Mouse (Mus musculus) urinary bladder, postnatal 36 days (tissue): Measurements from ENCODE around the gene Rasl10a.
A peak's percentile ranks its signal among the peaks of the same experiment; 100 is the strongest.

Experiments
- DNase-seq, 2 experiments: peaks; one replicate each; pipeline ENCODE4 v3.0.0; 2022; ENCODE audit warnings: low spot score in 2 of 2, mixed read lengths in 1 of 2

Rasl10a gene

DNA sequence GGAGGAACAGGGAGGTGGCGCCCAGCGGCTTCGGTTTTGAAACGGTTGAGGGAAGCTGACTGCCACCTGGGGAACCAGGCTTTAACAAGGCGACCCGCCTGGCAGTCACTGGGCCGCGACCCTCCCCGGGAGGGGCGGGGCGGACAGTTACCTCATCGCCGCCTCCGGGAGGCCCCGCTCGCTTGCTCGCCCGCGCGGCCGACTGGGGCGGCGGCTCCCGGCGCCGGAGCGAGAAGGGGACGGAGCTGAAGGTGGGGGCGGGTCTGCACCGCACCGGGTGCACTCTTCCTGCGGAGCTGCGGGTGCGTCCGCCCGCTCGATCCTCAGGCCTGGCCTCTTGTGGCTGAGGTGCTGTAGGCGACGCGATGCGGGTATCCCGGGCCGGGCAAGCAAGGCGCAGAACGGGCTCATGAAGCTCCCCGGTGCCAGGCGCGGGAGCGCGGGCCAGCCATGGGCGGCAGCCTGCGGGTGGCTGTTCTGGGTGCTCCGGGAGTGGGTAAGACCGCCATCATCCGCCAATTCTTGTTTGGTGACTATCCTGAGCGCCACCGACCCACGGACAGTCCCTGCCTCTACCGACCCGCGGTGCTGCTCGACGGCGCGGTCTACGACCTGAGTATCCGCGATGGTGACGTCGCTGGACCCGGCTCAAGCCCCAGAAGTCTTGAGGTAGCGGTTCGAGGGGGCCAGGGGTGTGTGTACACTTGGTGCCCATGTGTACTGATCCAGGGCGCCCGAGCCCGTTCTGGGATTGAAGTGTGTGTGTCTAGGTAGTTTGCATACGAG lies at the start of gene Rasl10a:
Gene Rasl10a (plus strand): TSS at position 273 of the 786 bp plus-strand sequence.
- DNase-seq: peak in 1 of 2 experiments; percentile 44

DNA sequence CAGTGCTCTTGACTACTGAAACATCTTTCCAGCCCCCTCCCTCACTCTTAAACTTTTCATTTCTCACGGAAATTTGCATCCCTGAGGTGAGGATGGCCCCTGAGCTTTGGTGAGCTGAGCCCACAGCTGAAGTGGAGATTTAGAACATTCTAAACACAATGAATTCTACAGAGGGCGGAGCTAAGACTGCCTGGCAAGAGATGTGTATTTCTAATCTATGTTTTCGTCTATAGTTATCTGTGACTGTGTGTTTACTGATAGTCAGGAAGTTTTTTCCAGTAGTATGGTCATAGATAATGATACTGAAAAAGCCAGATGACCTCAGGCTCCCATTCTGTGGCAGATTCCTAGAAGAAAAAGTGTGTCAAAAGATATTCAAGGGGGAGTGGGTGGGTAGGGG lies 49.1 kb upstream of the Rasl10a start:
- no peak for DNase-seq

DNA sequence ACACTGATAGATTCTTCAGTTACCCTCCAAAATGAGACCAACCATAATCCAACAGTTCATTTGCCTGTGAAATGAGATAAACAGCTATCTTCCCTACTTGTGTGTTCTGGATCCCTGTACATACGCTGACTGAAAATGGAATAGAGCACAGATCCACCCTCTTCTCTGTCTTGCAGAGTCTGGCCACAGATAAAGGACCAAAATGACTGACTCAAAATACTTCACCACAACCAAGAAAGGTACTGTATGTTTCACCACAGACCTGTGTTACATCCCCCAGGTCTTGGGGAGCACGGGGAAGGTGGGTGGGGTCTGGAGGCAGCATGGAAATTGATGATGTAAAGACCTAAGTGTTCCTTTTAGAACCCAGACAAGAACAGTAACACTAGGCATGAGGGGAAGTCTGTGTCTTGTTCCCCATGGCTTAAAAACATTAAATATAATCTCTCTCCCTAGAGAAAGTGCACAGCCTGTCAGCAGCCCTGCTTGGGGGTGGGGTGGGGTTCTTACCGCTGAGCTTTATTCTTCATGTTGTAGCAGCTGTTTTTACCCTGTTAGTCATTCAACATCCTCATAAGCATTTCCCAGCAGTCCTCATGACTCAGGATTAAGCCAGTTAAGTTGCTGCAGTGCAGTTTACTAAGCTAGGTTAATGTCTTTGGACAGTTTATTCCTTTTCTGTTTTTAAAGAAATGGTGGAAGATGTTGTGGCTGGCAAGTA lies 48.4 kb upstream of the Rasl10a start:
- DNase-seq: peak in 1 of 2 experiments; percentile 11

DNA sequence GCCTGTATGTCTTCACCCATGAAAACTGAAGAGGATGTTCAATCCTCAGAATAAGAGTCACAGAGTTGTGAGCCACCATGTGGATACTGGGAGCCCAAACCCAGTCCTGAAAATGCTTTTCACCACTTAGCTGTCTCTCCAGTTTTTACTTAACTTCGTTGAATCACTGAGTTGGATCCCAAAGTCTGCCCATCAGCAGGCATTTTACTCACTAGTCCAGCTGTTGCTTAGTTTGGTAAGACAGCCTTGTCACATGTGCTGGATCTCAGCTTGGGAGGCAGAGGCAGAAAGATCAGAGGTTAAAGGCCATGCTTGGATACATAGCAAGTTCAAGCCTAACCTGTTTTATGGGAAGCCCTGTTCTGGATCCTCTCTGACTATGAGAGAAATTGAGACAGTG lies 47.7 kb upstream of the Rasl10a start:
- DNase-seq: no peak

DNA sequence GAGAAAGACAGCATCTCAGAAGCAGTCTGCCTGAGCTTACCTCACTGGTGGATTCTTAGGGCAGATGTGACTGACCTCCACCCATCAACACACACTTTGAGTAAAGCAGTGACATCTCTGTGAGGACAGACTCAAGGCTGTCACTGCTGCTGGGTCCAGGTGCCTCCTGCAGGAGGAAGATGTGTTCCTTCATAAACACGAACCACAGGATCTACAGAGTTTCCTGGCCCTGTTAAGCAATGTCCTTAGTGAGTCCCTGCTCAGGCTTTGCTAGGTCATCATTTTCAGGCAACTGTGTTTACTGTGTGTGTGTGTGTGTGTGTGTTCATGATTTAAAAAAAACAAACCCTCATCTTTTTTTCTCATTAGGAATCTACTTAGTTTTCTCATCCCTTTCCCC lies 46.4 kb upstream of the Rasl10a start:
- DNase-seq: no peak

DNA sequence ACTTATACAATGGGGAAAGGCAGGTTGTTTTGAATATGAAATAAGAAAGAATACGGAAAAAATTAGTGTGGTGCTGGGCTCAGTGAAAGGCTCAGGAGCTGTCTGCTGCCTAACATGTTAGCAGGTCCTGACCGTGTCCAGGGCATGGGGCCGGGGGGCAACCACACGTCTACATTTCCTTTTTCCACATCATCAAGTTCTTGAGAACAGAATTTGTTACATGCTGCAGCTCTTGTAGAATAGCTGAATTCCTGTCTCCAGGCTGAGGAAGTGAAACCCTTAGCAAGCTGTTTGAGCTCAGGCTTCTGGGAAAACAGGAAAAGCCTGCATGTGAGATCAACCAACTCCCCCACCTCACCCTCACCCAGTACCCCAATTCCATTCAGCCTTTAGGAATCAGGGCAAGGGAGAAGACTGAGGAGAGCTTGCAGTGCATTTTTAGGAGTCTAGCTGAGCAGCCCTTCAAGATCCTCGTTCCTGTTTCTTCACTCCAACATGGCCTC lies 45.7 kb upstream of the Rasl10a start:
- DNase-seq: no peak

DNA sequence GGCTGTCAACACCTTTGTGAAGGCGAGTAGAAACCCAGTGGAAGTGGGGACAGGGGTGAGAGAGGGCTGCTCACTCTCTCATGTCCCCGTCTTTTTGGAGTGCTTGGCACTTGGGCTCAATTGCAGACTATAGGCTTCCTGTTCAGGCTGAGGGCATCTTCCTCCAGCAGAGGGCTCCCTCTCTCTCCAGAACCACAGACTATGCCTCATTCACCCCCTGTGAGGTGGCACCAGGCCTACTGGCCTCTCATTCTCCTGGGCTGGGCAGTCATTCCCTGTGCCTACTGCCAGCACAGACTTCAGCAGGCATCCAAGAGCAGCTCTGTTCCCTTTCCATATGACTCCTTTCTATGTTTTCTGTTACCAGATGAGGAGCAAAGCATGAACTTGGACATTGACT lies 42.2 kb upstream of the Rasl10a start:
- DNase-seq: peak; percentile 61 to 71

DNA sequence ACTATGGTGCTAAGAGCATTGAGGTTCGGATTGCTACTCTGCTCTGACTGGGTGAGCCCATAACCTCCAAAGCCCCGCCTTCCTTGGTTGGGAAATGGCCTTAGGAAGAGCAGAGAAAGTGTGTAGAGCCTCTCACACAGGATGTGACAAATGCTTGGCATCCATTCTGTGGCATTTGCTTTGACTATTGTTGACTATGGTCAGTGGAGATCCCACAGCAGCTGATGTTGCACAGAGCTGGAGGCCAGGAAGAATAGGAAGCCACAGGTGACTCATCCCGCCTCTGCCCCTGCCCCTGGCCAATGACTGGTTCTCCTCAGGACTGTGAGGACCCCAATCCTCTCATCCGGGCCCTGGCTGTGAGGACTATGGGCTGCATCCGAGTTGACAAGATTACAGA lies 41.6 kb upstream of the Rasl10a start:
- DNase-seq: no peak

DNA sequence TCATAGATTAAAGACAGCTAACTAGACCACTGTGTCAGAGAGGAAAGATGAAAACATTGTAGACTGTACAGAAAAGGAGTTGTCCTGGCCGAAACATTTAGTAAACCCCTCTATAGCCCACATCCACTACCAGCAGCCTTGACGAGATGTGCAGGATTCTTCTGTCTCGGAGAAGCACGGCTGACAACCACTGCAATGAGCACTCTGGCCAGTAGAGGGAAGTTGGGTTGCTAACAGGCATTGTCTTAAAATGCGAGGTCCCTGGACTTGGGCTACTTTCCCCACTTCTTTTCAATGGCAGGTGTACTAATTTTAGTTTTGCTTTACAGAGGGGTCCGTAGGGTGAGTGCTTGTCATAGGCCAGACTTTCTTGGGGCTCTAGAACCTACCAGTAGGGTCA lies 40.4 kb upstream of the Rasl10a start:
- DNase-seq: no peak

DNA sequence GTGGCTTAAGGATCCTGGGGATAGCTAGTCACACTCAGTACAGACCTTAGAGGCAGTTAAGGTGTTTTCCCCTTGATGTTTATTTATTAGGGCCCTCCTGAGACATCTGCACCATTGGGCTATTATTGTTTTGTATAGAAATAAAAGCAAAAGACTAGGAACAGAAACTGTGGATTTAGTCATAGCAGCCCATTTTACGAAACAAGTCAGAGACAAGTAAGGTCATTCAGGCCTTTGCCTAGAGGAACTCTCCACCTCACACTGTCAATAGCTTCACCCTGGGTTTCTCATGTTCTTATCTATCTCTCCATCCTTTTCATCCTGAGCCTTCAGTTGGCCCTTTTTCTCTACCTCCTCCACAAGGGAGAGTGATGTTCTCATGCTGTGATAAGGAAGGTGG lies 32.8 kb upstream of the Rasl10a start:
- DNase-seq: no peak

DNA sequence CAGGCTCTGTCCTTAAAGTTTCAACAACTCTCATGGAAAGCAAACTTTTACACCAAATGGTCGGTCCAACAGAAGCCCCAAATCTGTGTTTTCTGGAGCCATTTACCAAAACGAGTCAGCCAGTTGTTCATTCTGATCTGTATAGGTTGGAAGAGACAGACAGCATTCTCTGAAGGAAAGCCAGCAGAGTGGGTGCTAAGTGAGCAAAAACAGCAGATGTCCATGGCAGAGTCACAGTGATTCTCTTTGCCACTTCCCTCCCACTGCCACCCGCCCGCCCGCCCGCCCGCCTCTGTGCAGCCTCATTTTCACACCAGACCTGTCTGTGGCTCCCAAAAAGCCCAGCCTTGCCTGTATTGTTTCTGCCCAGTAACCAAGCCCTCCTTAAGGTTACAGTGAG lies 29.7 kb upstream of the Rasl10a start:
- no peak for DNase-seq

DNA sequence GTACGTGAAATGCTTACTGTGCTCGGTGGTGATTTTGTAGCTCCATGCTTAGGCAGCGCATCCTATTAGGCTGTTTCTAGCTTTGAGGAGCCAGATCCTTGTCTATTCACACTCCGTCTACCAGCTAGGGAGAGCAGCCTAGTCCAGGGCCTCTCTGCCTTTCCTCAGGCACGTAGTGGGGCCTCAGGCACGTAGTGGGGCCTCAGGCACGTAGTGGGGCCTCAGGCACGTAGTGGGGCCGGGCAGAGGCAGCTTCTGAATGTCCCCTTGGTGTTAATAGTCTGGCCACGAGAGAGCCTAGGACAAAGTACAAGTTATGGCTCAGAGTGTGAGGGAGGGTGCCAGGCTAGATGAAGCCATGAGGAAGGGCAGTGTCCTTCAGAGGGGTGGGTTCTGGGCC lies 25.2 kb upstream of the Rasl10a start:
- no peak for DNase-seq

DNA sequence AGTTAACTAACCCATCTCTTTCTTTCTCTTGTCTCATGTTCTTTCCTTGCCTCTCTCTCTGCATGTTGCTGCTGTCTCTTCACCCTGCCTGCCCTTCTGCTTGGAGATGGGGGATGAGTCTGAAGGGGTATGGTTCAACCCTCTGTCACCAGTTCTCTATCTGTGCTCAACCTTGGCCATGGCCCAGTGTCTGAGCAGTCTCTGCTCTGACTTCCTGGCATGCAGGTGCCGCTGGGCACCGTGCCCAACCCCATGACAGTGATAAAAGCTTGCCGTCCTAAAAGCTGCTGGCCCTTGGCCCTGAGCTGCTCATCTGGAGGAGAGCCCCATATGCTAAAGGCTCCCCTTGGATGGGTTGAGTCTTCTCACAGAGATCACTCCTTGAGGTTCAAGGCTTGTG lies 24.8 kb upstream of the Rasl10a start:
- DNase-seq: no peak

DNA sequence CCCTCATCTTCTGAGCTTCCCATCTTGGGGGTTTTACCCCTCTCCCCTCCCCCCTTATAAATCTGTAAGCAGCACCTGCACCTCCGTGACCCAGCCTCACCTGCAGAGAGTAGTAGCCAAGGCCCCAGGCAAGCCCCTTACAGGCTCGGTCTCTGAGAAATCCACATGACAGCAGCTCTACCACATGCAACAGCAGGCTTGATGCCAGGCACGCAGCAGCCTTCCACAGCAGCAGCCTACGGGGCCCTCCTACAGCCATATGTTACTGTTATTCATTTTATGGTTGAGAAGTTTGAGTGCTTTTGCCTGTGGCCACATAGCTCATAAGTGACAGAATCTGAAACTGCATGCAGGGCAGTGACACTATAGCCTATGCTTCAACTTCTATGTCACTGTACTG lies 22.5 kb upstream of the Rasl10a start:
- DNase-seq: no peak

DNA sequence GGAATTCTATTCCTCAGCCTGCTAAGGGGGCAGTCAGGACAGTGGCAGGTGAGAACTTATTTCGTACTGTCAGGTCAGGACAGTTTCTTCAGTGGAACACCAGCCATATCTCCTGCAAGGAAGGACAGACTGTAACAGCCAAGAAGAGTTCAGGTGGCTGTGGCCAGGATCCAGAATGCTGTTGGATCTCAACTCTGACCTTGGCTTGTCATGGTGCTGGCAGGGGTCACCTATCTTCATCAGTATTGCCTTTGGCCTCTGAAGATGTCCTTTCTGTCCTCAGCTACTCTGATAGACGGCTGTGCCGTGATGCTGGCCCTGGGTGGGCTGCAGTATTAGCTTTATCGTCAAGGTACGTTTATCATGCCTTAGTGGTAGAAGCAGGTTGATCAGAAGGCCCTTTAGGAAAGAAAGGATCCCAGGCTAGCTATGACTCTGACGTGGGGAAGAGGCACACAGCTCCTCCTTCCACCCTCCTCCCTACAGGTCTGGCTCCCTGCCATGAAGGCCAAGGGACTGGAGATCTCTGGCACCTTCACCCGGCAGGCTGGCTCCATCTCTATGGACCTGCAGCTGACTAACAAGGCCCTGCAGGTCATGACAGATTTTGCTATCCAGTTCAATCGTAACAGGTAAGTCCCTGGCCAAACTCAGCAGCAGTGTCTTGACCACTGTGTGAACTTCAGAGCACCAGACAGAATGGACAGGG lies 20.6 kb upstream of the Rasl10a start:
- peak; percentile 60 to 82 for DNase-seq

DNA sequence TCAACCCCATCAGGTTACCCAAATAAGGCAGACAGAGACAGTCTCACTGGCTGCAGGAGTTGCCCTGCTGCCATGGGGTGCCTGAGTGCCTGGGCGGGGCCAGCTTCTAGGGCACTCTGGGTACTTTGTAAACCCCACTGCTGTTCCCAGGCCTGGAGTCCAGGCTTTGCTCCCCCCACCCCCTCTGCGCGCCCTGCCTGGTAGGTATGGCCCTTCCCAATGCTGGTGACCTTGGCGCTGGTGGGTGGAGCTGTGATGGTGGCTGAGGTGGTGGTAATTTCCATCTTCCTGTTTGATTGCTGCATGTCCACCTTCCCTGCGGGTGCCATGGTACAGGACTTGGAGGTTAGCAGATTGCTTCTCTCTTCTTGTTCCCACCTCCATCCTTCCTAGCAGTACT lies 17.3 kb upstream of the Rasl10a start:
- DNase-seq: no peak

DNA sequence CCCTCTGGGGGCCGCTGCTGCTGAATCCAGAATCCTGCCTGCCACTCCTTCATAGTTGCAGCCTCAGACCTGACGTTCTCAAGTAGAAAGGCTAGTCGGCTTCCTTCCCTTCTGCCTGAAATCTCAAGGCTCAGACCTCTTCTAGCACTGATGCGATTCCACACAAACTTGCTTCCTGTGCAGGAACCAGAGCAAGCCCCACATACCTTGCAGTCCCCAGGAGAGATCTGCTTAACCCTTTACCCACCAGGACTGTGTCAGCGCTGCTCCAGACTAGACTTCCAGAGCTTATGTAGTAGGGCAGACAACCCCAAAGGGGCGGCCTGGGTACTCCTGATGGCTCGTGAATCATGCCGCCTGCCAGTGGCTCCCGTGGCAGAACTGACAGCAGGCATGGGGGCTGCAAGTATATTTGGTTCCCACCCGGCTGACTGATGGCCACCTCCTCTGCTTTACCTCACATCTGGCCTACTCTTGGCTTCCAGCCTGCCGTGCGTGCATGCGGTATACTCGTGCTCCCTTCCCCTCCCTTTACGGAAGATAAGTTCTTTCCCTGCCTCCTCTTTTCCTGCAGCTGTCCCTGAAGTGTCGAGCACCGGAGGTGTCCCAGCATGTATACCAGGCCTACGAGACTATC lies 16.7 kb upstream of the Rasl10a start:
- no peak for DNase-seq

DNA sequence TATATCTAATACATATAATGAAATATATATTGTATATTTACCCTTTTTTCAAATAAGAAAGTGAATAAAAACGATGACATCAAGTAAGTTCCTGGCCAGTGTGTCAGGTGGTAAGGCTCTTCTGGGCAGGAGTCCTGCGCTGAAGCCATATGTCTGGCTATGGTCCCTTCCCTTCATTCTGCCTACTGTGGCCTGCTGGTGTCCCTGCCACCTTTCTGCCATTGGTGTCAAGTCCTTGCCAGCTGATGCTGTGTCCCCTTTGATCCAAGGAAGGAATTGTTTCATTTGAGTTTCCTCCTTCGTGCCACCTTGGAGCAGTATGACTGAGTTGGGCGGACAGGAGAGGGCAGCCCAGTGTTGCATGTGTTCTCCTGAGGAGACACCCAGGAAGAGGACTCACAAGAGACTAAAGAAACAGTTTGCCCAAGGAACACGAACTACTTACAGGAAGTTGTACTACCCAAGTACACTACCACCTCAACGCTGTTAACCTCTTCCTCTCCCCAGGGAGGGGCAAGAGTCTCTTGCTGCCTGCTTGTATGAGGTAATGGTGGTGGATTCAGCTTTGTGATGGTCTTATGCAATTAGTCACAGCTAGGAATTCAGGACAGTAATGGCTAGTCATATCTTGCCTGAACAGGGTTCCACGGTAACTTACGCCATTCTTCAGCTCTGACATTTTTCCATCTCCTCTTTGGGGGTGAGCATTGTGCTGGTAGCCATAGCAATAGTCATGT lies 15.1 kb upstream of the Rasl10a start:
- no peak for DNase-seq

DNA sequence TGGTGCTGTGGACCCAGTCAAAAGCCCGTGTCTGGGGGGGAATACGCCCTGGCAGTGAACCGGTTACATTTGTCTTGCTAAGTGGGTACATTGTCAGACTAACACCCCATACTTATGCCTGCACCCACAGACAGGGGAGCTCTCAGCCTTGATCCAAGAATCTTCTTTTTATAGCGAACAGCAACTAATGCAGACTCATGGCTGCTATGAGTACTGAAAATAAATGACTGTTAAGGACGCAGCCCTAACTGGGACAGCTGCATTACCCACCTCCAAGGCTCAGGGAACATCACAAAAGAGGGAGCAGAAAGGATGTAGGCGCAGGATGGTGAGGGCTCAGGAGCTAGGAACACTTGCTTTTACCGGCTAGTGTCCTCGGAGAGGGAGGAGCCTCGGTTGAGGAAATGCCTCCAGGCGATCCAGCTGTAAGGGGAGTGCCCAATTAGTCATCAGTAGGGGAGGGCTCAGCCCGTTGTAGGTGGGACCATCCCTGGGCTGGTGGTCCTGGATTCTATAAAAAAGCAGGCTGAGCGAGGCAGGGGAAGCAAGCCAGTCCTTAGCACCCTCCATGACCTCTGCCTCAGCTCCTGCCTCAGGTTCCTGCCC lies 11.5 kb upstream of the Rasl10a start:
- DNase-seq: no peak

DNA sequence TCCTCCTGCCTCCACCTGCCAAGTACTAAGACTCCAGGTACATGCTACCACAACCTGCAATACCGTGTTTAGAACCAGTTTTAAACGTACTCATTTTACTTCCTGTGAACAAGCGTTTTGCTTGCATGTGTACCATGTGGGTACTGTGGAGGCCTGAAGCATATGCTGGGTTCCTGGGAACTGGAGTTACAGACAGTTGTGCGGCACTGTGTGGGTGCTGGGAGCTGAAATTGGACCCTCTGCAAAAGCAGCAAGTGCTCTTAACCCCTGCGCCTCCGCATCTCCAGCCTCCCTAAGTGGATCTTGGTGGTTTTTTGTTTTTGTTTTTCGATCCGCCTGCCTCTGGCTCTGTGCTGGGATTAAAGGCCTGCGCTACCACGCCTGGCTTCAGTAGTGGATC lies 6.3 kb upstream of the Rasl10a start:
- no peak for DNase-seq
